Mouse (Mus musculus): ENCODE results near the gene Gprin3.

- TF ChIP-seq CTCF (conservative IDR thresholded peaks at IDR 0.05; ENCODE audit: low read length) (no peak), NANOG (IDR thresholded peaks at IDR 0.05; ENCODE audit: borderline replicate concordance, low read length) (no peak)
Observed at GRCm38 (mm10) chr6:59419264-59419663, 6.8 kb downstream of the Gprin3 start.
